Mouse (Mus musculus) bone marrow, adult 2 months (tissue): Measurements from ENCODE around the gene Duoxa2.

Experiments
- CTCF ChIP-seq: fragments of 200-500 bp; IDR thresholded peaks from 2 replicates; pipeline ENCODE4 v1.5.1; 2011; ENCODE audit warnings: low read length, control low read depth; ENCODE audit not compliant: control insufficient read depth, insufficient read depth
- POLR2A ChIP-seq: fragments of 200-500 bp; IDR thresholded peaks from 2 replicates; pipeline ENCODE4 v1.6.1; 2011; ENCODE audit warnings: low read depth, mild to moderate bottlenecking, control low read depth, low read length, borderline replicate concordance; ENCODE audit not compliant: control insufficient read depth

DNA sequence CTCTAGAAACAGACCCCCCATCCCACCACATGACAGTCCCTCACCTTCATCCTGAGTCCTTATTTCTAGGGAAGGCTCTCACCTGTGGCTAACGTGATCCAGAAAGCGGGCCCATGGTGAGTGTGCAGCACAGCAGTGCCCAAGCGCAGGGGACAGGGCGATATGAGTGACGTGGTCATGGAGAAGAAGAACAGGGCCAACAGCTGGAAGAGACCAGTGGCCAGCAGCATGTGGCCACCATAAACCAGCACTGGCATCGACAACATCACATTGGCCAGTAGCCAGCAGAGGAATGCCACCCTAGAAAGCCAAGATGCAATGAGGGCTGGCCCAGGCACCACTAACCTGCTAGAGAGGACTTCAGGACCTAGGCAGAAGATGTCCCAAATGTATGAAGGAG, 5.8 kb downstream of the Duoxa2 start:
- TF ChIP-seq CTCF (no peak), POLR2A (no peak)
